Mouse (Mus musculus) MN1 (cell line): Measurements from ENCODE around the gene Idua.

ENCODE experiments used
- DNase-seq: peaks from one replicate; pipeline ENCODE4 v3.0.0-alpha.2; 2016; ENCODE audit warnings: low spot score

Idua gene

DNA sequence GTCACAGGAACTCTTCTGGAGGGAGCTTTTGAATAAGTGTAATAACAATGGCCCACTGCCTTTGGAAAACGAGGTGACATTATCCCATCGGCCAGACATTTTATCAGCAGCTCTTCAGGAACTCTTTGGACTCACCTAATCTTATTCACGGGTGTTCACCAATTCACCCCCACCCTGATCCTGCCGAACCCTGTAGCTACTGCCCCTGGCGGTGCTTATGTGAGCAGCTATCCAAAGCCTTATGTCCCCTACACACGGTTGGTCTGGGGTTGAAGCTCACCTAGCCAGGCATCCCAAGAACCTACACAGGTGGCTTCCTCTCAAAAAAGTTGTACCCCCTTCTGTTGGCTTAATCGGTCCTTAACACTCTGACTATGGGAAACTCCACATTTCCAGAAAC is 59.6 kb downstream of the Idua start:
- DNase-seq, result no peak

DNA sequence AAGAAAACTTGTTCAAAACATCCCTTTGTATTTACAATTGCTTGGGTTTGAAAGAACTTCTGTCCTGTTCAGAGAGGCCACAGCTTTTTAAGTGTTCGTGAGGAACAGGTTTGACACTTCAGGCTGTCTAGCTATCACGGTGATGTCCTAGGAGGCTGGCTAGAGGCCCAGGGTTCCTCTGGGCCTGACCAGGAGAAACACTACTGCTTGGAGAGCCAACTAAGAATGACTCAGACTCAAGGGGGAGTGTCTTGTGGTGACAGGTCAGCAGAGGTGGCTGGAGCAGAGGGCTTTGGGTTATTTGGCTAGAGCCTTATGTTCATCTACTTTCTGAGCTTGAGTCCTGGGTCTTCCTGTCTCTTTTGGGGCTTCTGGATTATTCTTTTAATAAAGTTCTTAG is 63.9 kb downstream of the Idua start:
- no peak for DNase-seq

GRCm38 (mm10) chr5:108726557-108727248 is 66.6 kb downstream of the Idua start:
- DNase-seq, result peak; percentile 28

DNA sequence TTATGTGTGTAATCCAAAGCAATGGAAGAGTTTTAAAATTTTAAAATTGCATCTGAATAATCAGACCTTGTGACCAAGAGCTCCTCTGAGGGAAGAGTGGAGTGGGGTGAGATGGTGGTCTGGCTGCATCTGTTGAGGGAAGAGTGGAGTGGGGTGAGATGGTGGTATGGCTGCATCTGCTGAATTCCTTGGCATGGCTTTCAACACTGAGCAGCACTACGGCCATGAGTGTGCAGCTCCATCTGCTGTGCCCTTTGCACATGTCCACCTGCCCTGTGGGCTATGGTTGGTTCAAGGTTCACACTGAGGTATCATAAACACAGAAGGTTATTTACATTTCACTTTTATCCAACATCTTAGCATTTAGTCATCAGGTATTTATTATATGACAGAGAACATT is 67.3 kb downstream of the Idua start:
- no peak for DNase-seq
